Mouse (Mus musculus) myocyte (in vitro differentiated cells): ENCODE measurements around the gene 9230102O04Rik. TPM values are rescaled to one million over a fixed set of nuclear protein-coding genes. Genes with fewer than 3 reads are reported as not detected.

Experiments
- H3K27me3 ChIP-seq: one replicate; pipeline ENCODE4 v1.6.1; 2011; ENCODE audit not compliant: control insufficient read depth, insufficient read depth, insufficient read length
- H3K36me3 ChIP-seq: one replicate; pipeline ENCODE4 v1.6.1; 2011; ENCODE audit not compliant: control insufficient read depth, insufficient read depth
- H3K4me2 ChIP-seq: one replicate; pipeline ENCODE4 v1.6.1; 2011; ENCODE audit warnings: low read depth, control low read depth
- H3K4me3 ChIP-seq: one replicate; pipeline ENCODE4 v1.5.1; 2011; ENCODE audit warnings: mild to moderate bottlenecking, control low read depth, moderate library complexity
- H3K79me2 ChIP-seq: one replicate; pipeline ENCODE4 v1.6.1; 2011; ENCODE audit not compliant: control insufficient read depth, insufficient read depth
- H3ac ChIP-seq: one replicate; pipeline ENCODE4 v1.6.1; 2011; ENCODE audit not compliant: control insufficient read depth, insufficient read length
- CEBPB ChIP-seq: IDR thresholded peaks from 2 replicates; pipeline ENCODE4 v1.6.1; 2011; ENCODE audit warnings: mild to moderate bottlenecking, moderate library complexity; ENCODE audit not compliant: poor library complexity, insufficient read depth, severe bottlenecking
- E2F4 ChIP-seq: IDR thresholded peaks from one replicate; pipeline ENCODE4 v1.6.1; 2011; ENCODE audit warnings: mild to moderate bottlenecking, control low read depth, moderate library complexity; ENCODE audit not compliant: insufficient read depth
- MAX ChIP-seq: IDR thresholded peaks from one replicate; pipeline ENCODE4 v1.6.1; 2011; ENCODE audit warnings: low read depth, mild to moderate bottlenecking, control low read depth
- MYOD1 ChIP-seq, 3 experiments: IDR thresholded peaks; one replicate each; pipeline ENCODE4 v1.6.1; 2011; ENCODE audit warnings: control low read depth in 2 of 3, low read depth in 2 of 3, mild to moderate bottlenecking in 2 of 3, moderate library complexity in 1 of 3; ENCODE audit not compliant: insufficient read length in 2 of 3, control insufficient read depth in 1 of 3
- MYOG ChIP-seq, 3 experiments: IDR thresholded peaks; one replicate each; pipeline ENCODE4 v1.6.1; 2011; ENCODE audit warnings: control low read depth in 2 of 3, low read depth in 2 of 3, mild to moderate bottlenecking in 2 of 3; ENCODE audit not compliant: insufficient read length in 2 of 3, control insufficient read depth in 1 of 3, insufficient read depth in 1 of 3
- POLR2A ChIP-seq: IDR thresholded peaks from one replicate; pipeline ENCODE4 v1.6.1; 2011; ENCODE audit warnings: low read depth, mild to moderate bottlenecking, control low read depth, moderate library complexity; ENCODE audit not compliant: insufficient read length
- POLR2AphosphoS2 ChIP-seq: IDR thresholded peaks from one replicate; pipeline ENCODE4 v1.6.1; 2011; ENCODE audit warnings: low read depth, control low read depth; ENCODE audit not compliant: insufficient read length
- REST ChIP-seq: IDR thresholded peaks from one replicate; pipeline ENCODE4 v1.6.1; 2011; ENCODE audit warnings: mild to moderate bottlenecking, control low read depth, moderate library complexity; ENCODE audit not compliant: insufficient read depth, insufficient read length
- SRF ChIP-seq: IDR thresholded peaks from one replicate; pipeline ENCODE4 v1.6.1; 2011; ENCODE audit warnings: low read depth; ENCODE audit not compliant: control insufficient read depth, insufficient read length
- TCF12 ChIP-seq: IDR thresholded peaks from one replicate; pipeline ENCODE4 v1.6.1; 2011; ENCODE audit warnings: mild to moderate bottlenecking, control low read depth; ENCODE audit not compliant: poor library complexity, insufficient read depth, severe bottlenecking
- TCF3 ChIP-seq: IDR thresholded peaks from one replicate; pipeline ENCODE4 v1.6.1; 2011; ENCODE audit warnings: low read depth, control low read depth; ENCODE audit not compliant: insufficient read length
- USF1 ChIP-seq: IDR thresholded peaks from one replicate; pipeline ENCODE4 v1.6.1; 2011; ENCODE audit warnings: low read depth, mild to moderate bottlenecking, control low read depth, moderate library complexity
- polyA plus RNA-seq: library from polyadenylated mRNA; unstranded; fragments of >200 nt; fragmentation: generic; extraction: Trizol; gene quantifications from one replicate; pipeline ENCODE4 v1.2.1, GENCODE M21; 2012; ENCODE audit warnings: missing spikeins

Gene 9230102O04Rik
- polyA plus RNA-seq, 1 experiment = not detected

DNA sequence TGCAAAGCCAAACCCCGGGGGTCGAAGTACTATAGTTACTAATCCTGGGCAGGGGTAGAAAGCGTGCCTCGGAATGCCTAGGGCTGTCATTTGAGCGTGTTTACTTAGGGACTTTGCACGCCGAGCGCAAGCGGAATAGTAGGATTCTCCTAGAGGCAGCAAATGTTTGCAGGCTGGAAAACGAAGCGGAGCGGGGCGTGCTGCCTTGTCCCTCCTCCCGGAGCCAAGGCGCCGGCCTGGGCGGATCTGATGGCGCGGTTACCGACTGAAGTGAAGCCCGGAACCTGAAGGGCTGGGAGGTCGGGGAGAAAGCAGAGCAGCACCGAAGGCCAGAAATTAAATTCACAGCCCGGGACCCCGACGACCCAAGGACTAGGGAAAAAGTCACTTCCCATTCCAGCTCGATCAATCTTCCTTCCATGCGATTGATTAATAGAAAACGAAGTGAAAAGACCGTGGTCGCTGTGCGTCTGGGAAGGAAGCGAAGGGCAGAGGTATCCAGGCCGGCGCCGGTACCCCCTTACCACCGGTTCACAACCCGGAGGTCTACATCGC lies 6.9 kb downstream of the 9230102O04Rik start:
- H3K36me3 ChIP-seq = no peaks in the 10 kb centered on the region
- H3ac ChIP-seq = no peak overlapping the region
- H3K4me2 ChIP-seq = no peak overlapping the region
- TF ChIP-seq POLR2AphosphoS2 (no peak), POLR2A (no peak), TCF12 (no peak), USF1 (no peak), MAX (no peak), CEBPB (no peak), SRF (no peak), MYOD1 (IDR thresholded peaks at IDR 0.05; ENCODE audit: control insufficient read depth in 1 of 3, insufficient read length in 2 of 3, low read depth in 2 of 3) (no peak), MYOG (IDR thresholded peaks at IDR 0.05; ENCODE audit: control insufficient read depth in 1 of 3, insufficient read depth in 1 of 3, insufficient read length in 2 of 3, low read depth in 2 of 3) (no peak), REST (no peak), E2F4 (no peak), TCF3 (no peak)
- H3K27me3 ChIP-seq = no peaks in the 10 kb centered on the region
- H3K4me3 ChIP-seq = no peak overlapping the region
- no peaks in the 10 kb centered on the region for H3K79me2 ChIP-seq

DNA sequence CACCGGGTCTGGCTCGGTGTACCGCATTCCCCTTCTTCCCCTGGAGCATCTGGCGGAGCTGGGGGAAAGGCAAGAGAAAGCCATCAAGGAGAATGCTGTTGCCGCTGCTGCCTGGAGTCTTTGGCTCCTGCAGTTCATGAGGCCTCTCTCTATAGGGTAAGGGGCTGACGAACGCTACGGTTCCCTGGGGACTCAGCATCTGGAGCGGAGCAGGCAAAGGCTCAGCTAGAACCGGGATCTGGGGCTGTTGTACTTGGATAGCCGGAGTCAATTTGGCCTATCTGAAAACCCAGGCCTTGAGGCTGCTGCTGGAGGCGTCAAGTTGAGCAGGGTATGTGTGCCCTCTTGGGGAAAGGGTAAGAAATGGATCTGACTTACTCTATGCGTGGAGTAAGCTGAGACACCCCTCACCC lies 7.7 kb downstream of the 9230102O04Rik start:
- Histone ChIP-seq H3K4me2 (no peak overlapping the region), H3K4me3 (no peak overlapping the region), H3K79me2 (peaks cover 4% of the 10 kb centered on the region), H3K36me3 (no peaks in the 10 kb centered on the region), H3K27me3 (no peaks in the 10 kb centered on the region), H3ac (no peak overlapping the region)
- no peak for TF ChIP-seq E2F4
- TF ChIP-seq MYOG (IDR thresholded peaks at IDR 0.05; ENCODE audit: control insufficient read depth in 1 of 3, insufficient read depth in 1 of 3, insufficient read length in 2 of 3, low read depth in 2 of 3) = no peak
- TF ChIP-seq SRF = no peak
- no peak for TF ChIP-seq CEBPB
- no peak for TF ChIP-seq MYOD1 (IDR thresholded peaks at IDR 0.05; ENCODE audit: control insufficient read depth in 1 of 3, insufficient read length in 2 of 3, low read depth in 2 of 3)
- TF ChIP-seq USF1 = no peak
- TF ChIP-seq MAX = no peak
- TF ChIP-seq REST = no peak
- TF ChIP-seq TCF3 = no peak
- TF ChIP-seq TCF12 = no peak
- TF ChIP-seq POLR2A = no peak
- TF ChIP-seq POLR2AphosphoS2 = no peak

DNA sequence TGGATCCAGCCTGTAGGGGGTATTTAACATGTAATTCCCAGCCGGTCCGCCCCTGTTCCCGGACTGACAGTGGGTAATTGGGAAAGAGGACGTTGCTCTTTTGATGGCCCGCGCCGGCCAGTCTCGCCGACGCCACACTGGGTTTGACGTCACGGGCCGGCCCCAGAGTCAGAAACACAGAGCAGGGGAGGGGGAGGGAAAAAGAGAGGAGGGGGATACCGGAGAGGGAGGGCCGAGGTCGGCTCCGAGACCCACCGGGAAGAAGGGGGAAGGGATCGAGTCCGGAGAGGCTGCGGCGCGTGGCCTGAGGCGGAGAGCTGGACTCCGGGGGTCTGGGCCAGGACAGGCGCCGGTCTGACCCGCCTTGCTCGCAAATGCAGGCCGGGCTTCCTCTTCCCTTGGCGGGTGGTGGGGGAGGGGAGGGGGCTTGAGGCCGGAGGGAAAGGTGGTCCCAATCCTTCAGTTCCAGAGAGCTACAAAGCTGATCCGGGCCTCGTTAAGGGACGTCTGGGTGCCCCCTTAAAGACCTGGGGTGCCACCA lies 8.2 kb downstream of the 9230102O04Rik start, which contains the start of gene 4930412O13Rik:
Gene 4930412O13Rik (plus strand): TSS at position 202 of the 541 bp plus-strand sequence.
- Histone ChIP-seq H3K4me3 (peak within 1 kb of the TSS; percentile 74), H3K79me2 (peaks cover 8% of the 10 kb centered on the region), H3K4me2 (peak within 1 kb of the TSS; percentile 67), H3ac (no peak within 1 kb of the TSS), H3K27me3 (no peaks in the 10 kb centered on the region), H3K36me3 (no peaks in the 10 kb centered on the region)
- TF ChIP-seq POLR2AphosphoS2 (no peak), REST (no peak), USF1 (no peak), TCF12 (no peak), MYOD1 (IDR thresholded peaks at IDR 0.05; ENCODE audit: control insufficient read depth in 1 of 3, insufficient read length in 2 of 3, low read depth in 2 of 3) (no peak), TCF3 (no peak), CEBPB (no peak), E2F4 (no peak), SRF (no peak), MAX (no peak), POLR2A (no peak), MYOG (IDR thresholded peaks at IDR 0.05; ENCODE audit: control insufficient read depth in 1 of 3, insufficient read depth in 1 of 3, insufficient read length in 2 of 3, low read depth in 2 of 3) (no peak)

GRCm38 (mm10) chr2:9880271-9880670 lies 9.1 kb downstream of the 9230102O04Rik start:
- H3K27me3 ChIP-seq = no peaks in the 10 kb centered on the region
- H3K79me2 ChIP-seq = peaks cover 8% of the 10 kb centered on the region
- H3ac ChIP-seq = no peak overlapping the region
- TF ChIP-seq POLR2A (no peak), USF1 (no peak), E2F4 (no peak), MYOD1 (IDR thresholded peaks at IDR 0.05; ENCODE audit: control insufficient read depth in 1 of 3, insufficient read length in 2 of 3, low read depth in 2 of 3) (no peak), SRF (no peak), TCF12 (no peak), REST (no peak), MAX (no peak), POLR2AphosphoS2 (no peak), MYOG (IDR thresholded peaks at IDR 0.05; ENCODE audit: control insufficient read depth in 1 of 3, insufficient read depth in 1 of 3, insufficient read length in 2 of 3, low read depth in 2 of 3) (no peak), CEBPB (no peak), TCF3 (no peak)
- peak overlapping the region; percentile 67 for H3K4me2 ChIP-seq
- peak overlapping the region; percentile 74 for H3K4me3 ChIP-seq
- no peaks in the 10 kb centered on the region for H3K36me3 ChIP-seq
